Mouse (Mus musculus) kidney, postnatal 25 days (tissue): ENCODE measurements around the gene Olfr836.
"Not testable (repeated sequence)": the region's sequence is repeated elsewhere in the genome, so short reads cannot be mapped to it uniquely, and the experiment has no call there.

Experiments used
- DNase-seq, 2 experiments: peaks; one replicate each; pipeline ENCODE4 v3.0.0; 2021; ENCODE audit warnings: mixed read lengths in 2 of 2

Olfr836 gene

GRCm38 (mm10) chr9:19120082-19120481 lies at the start of gene Olfr836:
TSS of gene Olfr836 (plus strand) at chr9:19120382.
- no peak for DNase-seq

- no peak for DNase-seq
Observed at GRCm38 (mm10) chr9:19084986-19085385, 35.2 kb upstream of the Olfr836 start.

- DNase-seq = not testable (repeated sequence)
Observed at GRCm38 (mm10) chr9:19092889-19093753, 27.1 kb upstream of the Olfr836 start.

GRCm38 (mm10) chr9:19097286-19097685 lies 22.9 kb upstream of the Olfr836 start:
- no peak for DNase-seq

GRCm38 (mm10) chr9:19136017-19136416 lies 15.8 kb downstream of the Olfr836 start, which contains the start of gene Olfr837:
TSS of gene Olfr837 (plus strand) at chr9:19136317.
- no peak for DNase-seq
